Mouse (Mus musculus): ENCODE results near the gene Scand1.

- TF ChIP-seq CTCF (IDR thresholded peaks at IDR 0.05; ENCODE audit: borderline replicate concordance, extremely low read depth, insufficient read depth, insufficient read length) (no peak), POLR2A (IDR thresholded peaks at IDR 0.05; ENCODE audit: borderline replicate concordance, extremely low read depth, insufficient read depth, insufficient read length, poor library complexity, severe bottlenecking) (no peak)
These were observed 2.0 kb downstream of the Scand1 start for GRCm38 (mm10) chr2:156310455-156310854.
